Mouse (Mus musculus) spleen, adult 12 weeks (tissue): Measurements from ENCODE around the gene Map2k6.

ENCODE experiments used
- DNase-seq: peaks from one replicate; pipeline ENCODE4 v3.0.0; 2022; ENCODE audit warnings: low spot score

Gene Map2k6

GRCm38 (mm10) chr11:110487796-110488195 is 88.9 kb downstream of the Map2k6 start:
- no peak for DNase-seq

GRCm38 (mm10) chr11:110488301-110488700 is 89.4 kb downstream of the Map2k6 start:
- no peak for DNase-seq

GRCm38 (mm10) chr11:110495323-110496060 is 96.6 kb downstream of the Map2k6 start:
- DNase-seq = no peak

- DNase-seq = peak; percentile 11
These were observed 97.1 kb downstream of the Map2k6 start for GRCm38 (mm10) chr11:110496061-110496446.

- DNase-seq = no peak
These were observed 98.8 kb downstream of the Map2k6 start for GRCm38 (mm10) chr11:110497743-110498142.

- DNase-seq = no peak
These were observed 99.8 kb downstream of the Map2k6 start for GRCm38 (mm10) chr11:110498651-110499213.

GRCm38 (mm10) chr11:110502937-110503670 is 104.2 kb downstream of the Map2k6 start:
- no peak for DNase-seq

- DNase-seq = no peak
These were observed 112.5 kb downstream of the Map2k6 start for GRCm38 (mm10) chr11:110511466-110511865.

GRCm38 (mm10) chr11:110518648-110519047 is 119.7 kb downstream of the Map2k6 start:
- DNase-seq = no peak

GRCm38 (mm10) chr11:110522906-110523305 is 124.0 kb downstream of the Map2k6 start:
- DNase-seq = no peak

GRCm38 (mm10) chr11:110526156-110526555 is 127.2 kb downstream of the Map2k6 start:
- DNase-seq = no peak

- no peak for DNase-seq
These were observed 132.2 kb downstream of the Map2k6 start for GRCm38 (mm10) chr11:110531087-110531486.

GRCm38 (mm10) chr11:110534856-110535255 is 135.9 kb downstream of the Map2k6 start:
- no peak for DNase-seq

GRCm38 (mm10) chr11:110536533-110536932 is 137.6 kb downstream of the Map2k6 start:
- DNase-seq = no peak

- DNase-seq = peak; percentile 7
These were observed 138.7 kb downstream of the Map2k6 start for GRCm38 (mm10) chr11:110537602-110538001.

- DNase-seq = no peak
These were observed 139.3 kb downstream of the Map2k6 start for GRCm38 (mm10) chr11:110538206-110538605.

GRCm38 (mm10) chr11:110541933-110542332 is 143.0 kb downstream of the Map2k6 start:
- no peak for DNase-seq

GRCm38 (mm10) chr11:110544419-110545210 is 145.7 kb downstream of the Map2k6 start:
- no peak for DNase-seq

GRCm38 (mm10) chr11:110545416-110545815 is 146.5 kb downstream of the Map2k6 start:
- no peak for DNase-seq

GRCm38 (mm10) chr11:110551471-110551967 is 152.6 kb downstream of the Map2k6 start:
- DNase-seq = no peak

GRCm38 (mm10) chr11:110562320-110563081 is 163.6 kb downstream of the Map2k6 start:
- DNase-seq = no peak
